Mouse (Mus musculus): ENCODE data around the gene Gm6803. TPM values are rescaled to one million over a fixed set of nuclear protein-coding genes. Genes with fewer than 3 reads are reported as not detected.
"Not testable (repeated sequence)": the region's sequence is repeated elsewhere in the genome, so short reads cannot be mapped to it uniquely, and the experiment has no call there.

The Gm6803 gene
- not detected in 2 replicates for polyA plus RNA-seq (2015; fragmentation: Nextera tagmentation; extraction: Ambion mirVana)

DNA sequence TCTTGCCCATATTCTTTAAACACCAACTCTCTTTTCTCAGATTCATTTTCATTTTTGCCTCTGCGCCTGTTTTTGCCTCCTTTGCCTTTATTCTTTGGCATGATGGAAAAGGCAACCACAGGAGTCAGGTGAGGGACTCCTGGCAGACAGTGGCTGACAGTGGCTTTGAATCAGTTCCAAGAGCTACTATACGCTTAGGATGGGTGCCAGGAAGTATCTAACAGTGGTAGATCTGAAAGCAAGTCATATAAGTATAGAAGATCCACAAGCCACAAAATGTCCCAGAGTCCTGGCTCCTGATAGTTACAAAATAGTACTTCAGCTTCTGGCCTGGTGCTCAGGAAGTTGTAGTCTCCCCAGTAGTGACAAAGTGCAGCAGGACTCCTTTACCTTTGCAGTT is at the start of gene Gm6803:
Gene Gm6803 (minus strand): TSS at position 101 of the 400 bp plus-strand sequence.
- not testable (repeated sequence) for H3K4me3 ChIP-seq (ENCODE audit: low read depth, low read length); H3K9ac ChIP-seq (ENCODE audit: low read depth, low read length); H3K27ac ChIP-seq (ENCODE audit: low read length); ATAC-seq; H3K4me1 ChIP-seq (ENCODE audit: control insufficient read depth, insufficient read depth, low read length); H3K27me3 ChIP-seq (ENCODE audit: control insufficient read depth, insufficient read depth, low read depth, low read length); H3K4me2 ChIP-seq (ENCODE audit: low read length); H3K36me3 ChIP-seq (ENCODE audit: control insufficient read depth, insufficient read depth, low read length); H3K9me3 ChIP-seq (replicated peaks; ENCODE audit: control insufficient read depth, low read length, poor library complexity, severe bottlenecking)
- 85% methylated on average over 2 of the region's 2 CpGs for WGBS

DNA sequence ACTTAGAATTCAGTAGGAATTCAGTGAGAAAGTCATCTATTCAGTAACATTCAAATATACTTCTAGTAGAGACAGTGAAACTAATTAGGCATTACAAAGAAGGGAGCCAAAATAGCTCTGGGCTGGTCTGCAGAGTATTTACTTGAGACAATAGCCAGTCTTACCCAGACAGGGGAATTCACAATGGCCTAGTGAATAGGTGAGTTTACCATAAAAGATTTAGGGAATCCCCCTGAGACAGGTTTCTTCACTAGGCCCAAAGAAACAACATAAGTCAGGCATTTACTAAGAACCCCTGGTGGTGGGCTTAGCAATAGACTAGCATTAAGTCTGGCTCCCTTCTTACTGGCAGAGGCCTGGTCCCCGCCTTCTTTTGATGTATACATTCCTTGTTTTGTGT is 26.7 kb upstream of the Gm6803 start:
- not testable (repeated sequence) for H3K27me3 ChIP-seq (ENCODE audit: control insufficient read depth, insufficient read depth, low read depth, low read length); H3K4me1 ChIP-seq (ENCODE audit: control insufficient read depth, insufficient read depth, low read length); H3K9me3 ChIP-seq (replicated peaks; ENCODE audit: control insufficient read depth, low read length, poor library complexity, severe bottlenecking); H3K36me3 ChIP-seq (ENCODE audit: control insufficient read depth, insufficient read depth, low read length); ATAC-seq; H3K27ac ChIP-seq (ENCODE audit: low read length); H3K4me3 ChIP-seq (ENCODE audit: low read depth, low read length); H3K9ac ChIP-seq (ENCODE audit: low read depth, low read length); H3K4me2 ChIP-seq (ENCODE audit: low read length)
- 65% methylated on average over 1 of the region's 1 CpGs for WGBS

DNA sequence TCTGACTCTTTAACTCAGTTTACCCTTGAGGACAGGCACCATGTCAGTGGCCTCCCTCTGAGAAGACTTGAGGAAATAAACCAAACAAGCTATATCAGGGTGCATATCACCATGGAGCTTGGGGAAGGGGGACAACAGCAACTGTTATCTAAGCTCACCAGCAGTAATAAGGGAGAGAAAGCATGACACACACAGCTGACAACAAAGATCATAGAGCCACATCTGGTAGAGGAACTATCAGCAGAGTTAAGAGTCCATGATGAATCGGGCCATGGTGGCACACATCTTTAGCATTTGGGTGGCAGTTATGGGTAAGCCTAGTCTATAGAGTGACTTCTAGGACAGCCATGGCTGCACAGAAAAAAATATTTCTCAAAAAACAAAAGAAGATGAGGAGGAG is 21.1 kb upstream of the Gm6803 start:
- WGBS: 94% methylated on average over 1 of the region's 1 CpGs

DNA sequence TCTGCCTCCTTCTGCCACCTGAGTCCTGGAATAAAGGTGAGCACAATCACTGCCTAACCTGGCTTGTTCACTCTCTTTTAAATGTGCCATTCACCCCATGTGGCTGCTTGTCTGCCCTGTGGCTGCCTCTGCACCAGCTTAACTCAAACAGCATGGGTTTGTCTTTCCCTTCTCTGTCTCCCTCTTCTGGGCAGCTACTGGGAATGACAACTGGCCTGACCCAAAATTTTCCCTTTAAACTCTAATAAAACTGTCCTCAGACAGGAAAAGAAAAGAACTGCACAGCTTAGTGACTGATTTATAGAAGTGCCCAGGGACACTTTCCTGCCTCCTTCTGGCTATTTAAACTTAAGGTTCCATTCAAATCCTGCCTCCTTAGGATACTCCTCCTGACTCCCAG is 20.5 kb upstream of the Gm6803 start:
- not testable (repeated sequence) for H3K4me2 ChIP-seq (ENCODE audit: low read length); H3K4me1 ChIP-seq (ENCODE audit: control insufficient read depth, insufficient read depth, low read length); H3K4me3 ChIP-seq (ENCODE audit: low read depth, low read length); H3K27ac ChIP-seq (ENCODE audit: low read length); H3K9ac ChIP-seq (ENCODE audit: low read depth, low read length); H3K36me3 ChIP-seq (ENCODE audit: control insufficient read depth, insufficient read depth, low read length); H3K27me3 ChIP-seq (ENCODE audit: control insufficient read depth, insufficient read depth, low read depth, low read length); ATAC-seq; H3K9me3 ChIP-seq (replicated peaks; ENCODE audit: control insufficient read depth, low read length, poor library complexity, severe bottlenecking)

More for the DNA sequence above, 21.1 kb upstream of the Gm6803 start:
- not testable (repeated sequence) for H3K27me3 ChIP-seq (ENCODE audit: control insufficient read depth, insufficient read depth, low read depth, low read length); H3K4me1 ChIP-seq (ENCODE audit: control insufficient read depth, insufficient read depth, low read length); H3K9ac ChIP-seq (ENCODE audit: low read depth, low read length); H3K4me2 ChIP-seq (ENCODE audit: low read length); H3K9me3 ChIP-seq (replicated peaks; ENCODE audit: control insufficient read depth, low read length, poor library complexity, severe bottlenecking); H3K27ac ChIP-seq (ENCODE audit: low read length); H3K36me3 ChIP-seq (ENCODE audit: control insufficient read depth, insufficient read depth, low read length); ATAC-seq; H3K4me3 ChIP-seq (ENCODE audit: low read depth, low read length)

DNA sequence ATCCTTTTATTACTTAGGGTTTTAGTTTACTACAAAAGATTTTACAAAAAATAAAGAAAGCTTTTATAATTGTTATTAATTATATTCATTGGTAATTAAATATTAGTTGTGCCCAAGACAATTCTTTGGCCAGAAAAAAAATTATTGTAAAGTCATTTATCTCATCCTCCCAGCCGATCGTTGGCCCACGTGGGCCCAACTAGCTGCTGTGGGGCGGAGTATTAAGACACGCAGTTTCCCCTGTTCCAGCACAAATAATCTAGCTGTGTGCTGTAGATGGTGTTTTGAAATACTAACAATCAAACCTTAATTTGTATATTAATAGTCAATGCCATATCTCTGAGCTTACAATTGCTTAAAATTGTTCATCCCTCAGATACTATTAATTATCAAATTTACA is 13.7 kb upstream of the Gm6803 start:
- ATAC-seq; H3K4me2 ChIP-seq (ENCODE audit: low read length); H3K36me3 ChIP-seq (ENCODE audit: control insufficient read depth, insufficient read depth, low read length); H3K27me3 ChIP-seq (ENCODE audit: control insufficient read depth, insufficient read depth, low read depth, low read length); H3K4me1 ChIP-seq (ENCODE audit: control insufficient read depth, insufficient read depth, low read length); H3K4me3 ChIP-seq (ENCODE audit: low read depth, low read length); H3K9me3 ChIP-seq (replicated peaks; ENCODE audit: control insufficient read depth, low read length, poor library complexity, severe bottlenecking); H3K27ac ChIP-seq (ENCODE audit: low read length); H3K9ac ChIP-seq (ENCODE audit: low read depth, low read length): not testable (repeated sequence)
- WGBS: 95% methylated on average over 5 of the region's 5 CpGs

DNA sequence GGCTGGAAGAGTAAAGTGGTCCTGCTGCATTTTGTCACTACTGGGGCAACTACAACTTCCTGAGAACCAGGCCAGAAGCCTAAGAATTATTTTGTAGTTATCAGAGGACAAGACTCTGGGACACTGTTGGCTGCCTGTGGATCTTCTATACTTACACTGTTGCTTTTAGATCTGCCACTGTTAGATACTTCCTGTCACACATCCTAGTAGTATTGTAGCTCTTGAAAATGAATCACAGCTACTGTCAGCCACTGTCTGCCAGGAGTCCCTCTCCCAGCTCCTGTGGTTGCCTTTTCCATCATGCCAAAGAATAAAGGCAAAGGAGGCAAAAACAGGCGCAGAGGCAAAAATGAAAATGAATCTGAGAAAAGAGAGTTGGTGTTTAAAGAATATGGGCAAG is 8.1 kb upstream of the Gm6803 start, which contains the start of gene Gm2056:
Gene Gm2056 (plus strand): TSS at position 301 of the 400 bp plus-strand sequence.
- not testable (repeated sequence) for H3K4me2 ChIP-seq (ENCODE audit: low read length); H3K4me1 ChIP-seq (ENCODE audit: control insufficient read depth, insufficient read depth, low read length); H3K4me3 ChIP-seq (ENCODE audit: low read depth, low read length); H3K36me3 ChIP-seq (ENCODE audit: control insufficient read depth, insufficient read depth, low read length); H3K9me3 ChIP-seq (replicated peaks; ENCODE audit: control insufficient read depth, low read length, poor library complexity, severe bottlenecking); H3K27me3 ChIP-seq (ENCODE audit: control insufficient read depth, insufficient read depth, low read depth, low read length); H3K9ac ChIP-seq (ENCODE audit: low read depth, low read length); H3K27ac ChIP-seq (ENCODE audit: low read length); ATAC-seq
- 80% methylated on average over 1 of the region's 1 CpGs for WGBS

DNA sequence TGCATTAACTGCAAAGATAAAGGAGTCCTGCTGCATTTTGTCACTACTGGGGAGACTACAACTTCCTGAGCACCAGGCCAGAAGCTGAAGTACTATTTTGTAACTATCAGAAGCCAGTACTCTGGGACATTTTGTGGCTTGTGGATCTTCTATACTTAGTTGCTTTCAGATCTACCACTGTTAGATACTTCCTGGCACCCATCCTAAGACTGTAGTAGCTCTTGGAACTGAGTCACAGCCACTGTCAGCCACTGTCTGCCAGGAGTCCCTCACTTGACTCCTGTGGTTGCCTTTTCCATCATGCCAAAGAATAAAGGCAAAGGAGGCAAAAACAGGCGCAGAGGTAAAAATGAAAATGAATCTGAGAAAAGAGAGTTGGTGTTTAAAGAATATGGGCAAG is 7.0 kb downstream of the Gm6803 start, which contains the start of gene Gm2075:
Gene Gm2075 (plus strand): TSS at position 301 of the 400 bp plus-strand sequence.
- H3K9ac ChIP-seq (ENCODE audit: low read depth, low read length); ATAC-seq; H3K27me3 ChIP-seq (ENCODE audit: control insufficient read depth, insufficient read depth, low read depth, low read length); H3K9me3 ChIP-seq (replicated peaks; ENCODE audit: control insufficient read depth, low read length, poor library complexity, severe bottlenecking); H3K36me3 ChIP-seq (ENCODE audit: control insufficient read depth, insufficient read depth, low read length); H3K4me1 ChIP-seq (ENCODE audit: control insufficient read depth, insufficient read depth, low read length); H3K27ac ChIP-seq (ENCODE audit: low read length); H3K4me2 ChIP-seq (ENCODE audit: low read length); H3K4me3 ChIP-seq (ENCODE audit: low read depth, low read length): not testable (repeated sequence)
- WGBS: no CpG with 5 or more reads among the region's 1 CpGs

DNA sequence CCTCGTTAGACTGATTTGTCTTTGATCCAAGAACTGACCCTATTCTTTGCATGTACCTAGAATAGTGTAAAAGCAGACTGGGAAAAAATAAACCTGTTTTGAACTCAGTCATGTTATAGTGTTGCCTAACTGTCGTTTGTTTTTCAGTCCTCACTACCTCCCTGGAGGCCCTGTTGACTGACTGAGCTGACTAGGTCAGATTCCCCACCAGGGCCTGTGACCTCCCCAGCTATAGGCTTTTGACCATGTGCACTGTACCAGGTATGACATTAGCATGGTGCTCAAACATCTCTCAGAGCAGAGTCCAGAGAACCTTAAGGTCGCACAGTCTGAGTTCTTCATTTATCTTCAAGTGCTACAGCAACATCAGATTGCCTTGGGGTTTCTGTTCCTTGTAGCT is 14.5 kb downstream of the Gm6803 start:
- H3K4me2 ChIP-seq (ENCODE audit: low read length); H3K36me3 ChIP-seq (ENCODE audit: control insufficient read depth, insufficient read depth, low read length); ATAC-seq; H3K4me1 ChIP-seq (ENCODE audit: control insufficient read depth, insufficient read depth, low read length); H3K4me3 ChIP-seq (ENCODE audit: low read depth, low read length); H3K9ac ChIP-seq (ENCODE audit: low read depth, low read length); H3K27ac ChIP-seq (ENCODE audit: low read length); H3K9me3 ChIP-seq (replicated peaks; ENCODE audit: control insufficient read depth, low read length, poor library complexity, severe bottlenecking); H3K27me3 ChIP-seq (ENCODE audit: control insufficient read depth, insufficient read depth, low read depth, low read length): not testable (repeated sequence)
- WGBS: 81% methylated on average over 3 of the region's 3 CpGs

DNA sequence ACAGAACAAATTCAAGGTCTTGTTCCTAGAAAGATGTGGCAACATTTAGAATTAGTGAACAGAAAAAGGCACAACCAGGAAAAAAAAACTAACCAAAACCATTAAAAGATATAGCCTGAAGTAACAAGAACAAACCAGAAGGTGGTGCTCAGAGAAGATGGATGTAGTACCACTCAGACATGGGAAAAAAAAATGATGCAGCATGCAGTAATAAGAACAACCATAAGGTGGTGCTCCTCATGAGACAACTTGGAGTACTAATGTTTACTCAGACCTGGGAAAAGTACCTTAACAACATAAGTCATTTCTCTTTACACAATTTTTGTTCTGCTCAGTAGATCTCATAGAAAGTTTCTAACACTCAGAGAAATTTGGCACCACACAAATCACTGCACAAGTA is 34.6 kb downstream of the Gm6803 start:
- not testable (repeated sequence) for H3K4me3 ChIP-seq (ENCODE audit: low read depth, low read length); H3K4me2 ChIP-seq (ENCODE audit: low read length); H3K9ac ChIP-seq (ENCODE audit: low read depth, low read length); H3K4me1 ChIP-seq (ENCODE audit: control insufficient read depth, insufficient read depth, low read length); H3K27me3 ChIP-seq (ENCODE audit: control insufficient read depth, insufficient read depth, low read depth, low read length); H3K9me3 ChIP-seq (replicated peaks; ENCODE audit: control insufficient read depth, low read length, poor library complexity, severe bottlenecking); H3K36me3 ChIP-seq (ENCODE audit: control insufficient read depth, insufficient read depth, low read length); ATAC-seq; H3K27ac ChIP-seq (ENCODE audit: low read length)
